Mouse (Mus musculus) kidney, adult 2 months (tissue): ENCODE results near the gene Dydc2.

ENCODE experiments used
- CTCF ChIP-seq: fragments of 200-500 bp; conservative IDR thresholded peaks from 2 replicates; pipeline ENCODE4 v1.5.1; 2011; ENCODE audit warnings: low read depth, mild to moderate bottlenecking, control low read depth, low read length, moderate library complexity, mixed read lengths; ENCODE audit not compliant: insufficient read depth, insufficient read length
- POLR2A ChIP-seq: fragments of 200-500 bp; IDR thresholded peaks from one replicate; pipeline ENCODE4 v1.6.1; 2011; ENCODE audit warnings: low read depth, low read length, control low read depth

DNA sequence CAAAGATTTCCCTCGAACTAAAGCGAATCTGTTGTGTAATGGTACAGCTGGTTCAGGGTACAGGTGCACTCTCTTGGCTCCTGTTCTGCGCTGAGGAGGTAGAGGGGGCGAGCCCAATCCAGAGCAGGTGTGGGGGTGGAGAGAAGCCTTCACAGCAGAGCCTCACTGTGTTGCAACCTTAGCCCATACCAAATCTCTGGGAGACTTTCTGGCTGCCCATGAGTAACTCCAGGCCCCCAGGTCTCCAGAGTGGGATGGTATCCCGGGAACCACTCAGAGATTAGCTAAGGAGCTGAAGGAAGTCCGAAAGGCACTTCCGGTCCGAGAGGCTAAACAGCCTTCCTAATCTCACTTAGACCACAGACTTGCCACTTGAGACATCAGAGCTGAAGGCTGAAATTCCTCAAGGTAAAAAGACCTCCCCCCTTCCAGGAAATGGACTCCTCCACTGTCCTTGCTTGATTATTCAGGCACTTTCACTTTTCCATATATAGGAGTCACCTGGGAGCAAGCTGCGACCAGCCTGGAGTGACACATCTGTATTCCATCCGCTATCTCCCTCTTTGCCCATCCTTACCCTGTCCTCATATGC is 35.9 kb upstream of the Dydc2 start, which contains the start of gene Mat1a:
- TF ChIP-seq CTCF (no peak), POLR2A (no peak)
